Mouse (Mus musculus) ES-E14 (cell line): ENCODE measurements at regions not wholly inside any gene's neighbourhood (a gene's known extent, or its start where the extent isn't known, plus 50 kb on each side); places are given as distances from the start of the nearest gene placed in this dataset.

Source experiments
- CHD2 ChIP-seq: IDR thresholded peaks from 2 replicates; pipeline ENCODE4 v1.6.1; 2014; ENCODE audit warnings: mild to moderate bottlenecking, low read depth, low read length, inconsistent platforms
- HCFC1 ChIP-seq: IDR thresholded peaks from 2 replicates; pipeline ENCODE4 v1.6.1; 2012; ENCODE audit warnings: low read length, inconsistent platforms, borderline replicate concordance; ENCODE audit not compliant: insufficient read depth
- MAFK ChIP-seq: IDR thresholded peaks from 2 replicates; pipeline ENCODE4 v1.6.1; 2014; ENCODE audit warnings: mild to moderate bottlenecking, low read depth, low read length, inconsistent platforms; ENCODE audit not compliant: insufficient read depth
- ZC3H11A ChIP-seq: IDR thresholded peaks from 2 replicates; pipeline ENCODE4 v1.6.1; 2012; ENCODE audit warnings: low read depth, mild to moderate bottlenecking, inconsistent platforms, low read length, borderline replicate concordance
- ZNF384 ChIP-seq: IDR thresholded peaks from 2 replicates; pipeline ENCODE4 v1.6.1; 2012; ENCODE audit warnings: low read depth, low read length, inconsistent platforms

GRCm38 (mm10) chr4:124135165-124135470 lies 217.3 kb upstream of the 4930535I16Rik start:
- no peak for TF ChIP-seq HCFC1
- no peak for TF ChIP-seq ZC3H11A
- TF ChIP-seq ZNF384, result no peak
- TF ChIP-seq CHD2, result no peak
- no peak for TF ChIP-seq MAFK
